Mouse (Mus musculus) intestine, embryonic 14.5 days (tissue): ENCODE measurements at regions not wholly inside any gene's neighbourhood (a gene's known extent, or its start where the extent isn't known, plus 50 kb on each side); places are given as distances from the start of the nearest gene placed in this dataset.

ENCODE experiments used
- ATAC-seq: fragments of 200-750 bp; cut with Nextera tagmentation; replicated peaks from 2 replicates; pipeline ENCODE4 v1.8.0; 2017; ENCODE audit warnings: low read depth, moderate number of reproducible peaks, moderate TSS enrichment, moderate library complexity; ENCODE audit not compliant: low FRiP score, low TSS enrichment
- DNase-seq: peaks from one replicate; pipeline ENCODE4 v3.0.0-alpha.2; 2018; ENCODE audit warnings: low spot score
- H3K27ac ChIP-seq: fragments of 300-500 bp; sonication (generic); 2 replicates; pipeline ENCODE4 v1.5.1; 2014; ENCODE audit warnings: low read depth, mild to moderate bottlenecking, control low read depth
- H3K27me3 ChIP-seq: fragments of 300-500 bp; sonication (generic); replicated peaks from 2 replicates; pipeline ENCODE4 v1.6.1; 2014; ENCODE audit warnings: low read length, control low read depth; ENCODE audit not compliant: control insufficient read depth, insufficient read depth
- H3K36me3 ChIP-seq: fragments of 300-500 bp; sonication (generic); 2 replicates; pipeline ENCODE4 v1.6.1; 2014; ENCODE audit warnings: low read length, control low read depth; ENCODE audit not compliant: control insufficient read depth, insufficient read depth
- H3K4me1 ChIP-seq: fragments of 300-500 bp; sonication (generic); replicated peaks from 2 replicates; pipeline ENCODE4 v1.6.1; 2014; ENCODE audit warnings: low read length, control low read depth, mixed read lengths; ENCODE audit not compliant: control insufficient read depth, insufficient read depth
- H3K4me2 ChIP-seq: fragments of 300-500 bp; sonication (generic); 2 replicates; pipeline ENCODE4 v1.6.1; 2014; ENCODE audit warnings: low read length
- H3K4me3 ChIP-seq: fragments of 300-500 bp; sonication (generic); 2 replicates; pipeline ENCODE4 v1.5.1; 2014; ENCODE audit warnings: low read depth, low read length, control low read depth, mixed read lengths
- H3K9ac ChIP-seq: fragments of 300-500 bp; sonication (generic); 2 replicates; pipeline ENCODE4 v1.6.1; 2014; ENCODE audit warnings: mild to moderate bottlenecking, low read length
- H3K9me3 ChIP-seq: fragments of 300-500 bp; sonication (generic); 2 replicates; pipeline ENCODE4 v1.6.1; 2016; ENCODE audit warnings: low read length, control low read depth; ENCODE audit not compliant: control insufficient read depth
- WGBS: fragments of 180-500 bp; shearing (Covaris S2); extraction: QIAGEN DNeasy Blood & Tissue Kit; methylation state at CpG from one replicate; pipeline ENCODE4 v1.1.7; 2014; 5-methylcytosine and 5-hydroxymethylcytosine counted together

DNA sequence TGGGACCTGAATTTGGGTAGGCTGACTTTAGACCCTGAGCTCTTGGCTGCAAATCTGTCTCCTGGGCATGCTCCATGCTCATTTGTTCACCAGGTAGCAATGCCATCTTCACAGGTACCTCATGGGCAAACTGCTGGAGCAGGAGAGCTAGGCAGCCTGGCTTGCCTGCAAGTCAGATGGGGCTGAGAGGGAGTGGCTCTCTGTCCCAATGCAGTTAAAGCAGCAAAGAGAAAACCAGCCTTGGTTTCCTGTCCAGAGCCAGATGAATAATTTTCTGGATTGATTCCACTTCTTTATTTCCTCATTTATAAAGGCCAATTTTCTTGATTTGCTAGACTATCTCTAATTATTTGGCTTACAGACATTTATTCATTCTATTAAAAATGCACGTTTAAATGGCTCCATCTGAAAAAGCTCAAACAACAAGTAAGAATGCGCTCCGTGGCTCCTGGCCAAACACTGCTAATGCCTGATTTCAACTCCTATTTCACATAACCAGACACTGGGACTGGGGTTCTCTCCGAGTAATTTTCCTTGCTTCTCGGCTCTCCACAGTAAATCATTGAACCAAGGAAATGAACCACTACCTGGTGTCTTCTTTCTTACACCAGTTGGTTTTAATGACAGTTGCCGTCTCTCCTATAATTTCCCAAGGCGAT is 60.5 kb downstream of the Rsl24d1 start:
- Histone ChIP-seq H3K9ac (no peak overlapping the region), H3K27me3 (no peaks in the 10 kb centered on the region), H3K9me3 (no peaks in the 10 kb centered on the region), H3K4me2 (no peak overlapping the region), H3K4me3 (no peak overlapping the region), H3K36me3 (no peaks in the 10 kb centered on the region), H3K4me1 (no peaks in the 10 kb centered on the region), H3K27ac (no peak overlapping the region)
- WGBS = 62% methylated on average over 7 of the region's 7 CpGs
- DNase-seq = peak; percentile 60
- no peak for ATAC-seq

- Histone ChIP-seq H3K4me2 (no peak overlapping the region), H3K4me1 (no peaks in the 10 kb centered on the region), H3K9ac (no peak overlapping the region), H3K27me3 (no peaks in the 10 kb centered on the region), H3K9me3 (no peaks in the 10 kb centered on the region), H3K27ac (no peak overlapping the region), H3K36me3 (no peaks in the 10 kb centered on the region), H3K4me3 (no peak overlapping the region)
- no peak for DNase-seq
- no peak for ATAC-seq
Observed at GRCm38 (mm10) chr9:73176645-73177044, 63.4 kb downstream of the Rsl24d1 start.

GRCm38 (mm10) chr9:73183356-73183755 is 70.1 kb downstream of the Rsl24d1 start:
- Histone ChIP-seq H3K9ac (no peak overlapping the region), H3K4me2 (no peak overlapping the region), H3K4me1 (no peaks in the 10 kb centered on the region), H3K36me3 (no peaks in the 10 kb centered on the region), H3K27ac (no peak overlapping the region), H3K27me3 (no peaks in the 10 kb centered on the region), H3K9me3 (no peaks in the 10 kb centered on the region), H3K4me3 (no peak overlapping the region)
- ATAC-seq (no peak), DNase-seq (no peak)
- whole genome bisulfite sequencing = 87% methylated on average over 5 of the region's 5 CpGs

GRCm38 (mm10) chr9:73184908-73185307 is 71.7 kb downstream of the Rsl24d1 start:
- H3K9me3 ChIP-seq = no peaks in the 10 kb centered on the region
- 32% methylated on average over 3 of the region's 3 CpGs for WGBS
- no peaks in the 10 kb centered on the region for H3K27me3 ChIP-seq
- no peak overlapping the region for H3K4me3 ChIP-seq
- no peak overlapping the region for H3K9ac ChIP-seq
- no peak overlapping the region for H3K27ac ChIP-seq
- DNase-seq (no peak), ATAC-seq (no peak)
- H3K4me1 ChIP-seq = no peaks in the 10 kb centered on the region
- H3K4me2 ChIP-seq = no peak overlapping the region
- no peaks in the 10 kb centered on the region for H3K36me3 ChIP-seq

DNA sequence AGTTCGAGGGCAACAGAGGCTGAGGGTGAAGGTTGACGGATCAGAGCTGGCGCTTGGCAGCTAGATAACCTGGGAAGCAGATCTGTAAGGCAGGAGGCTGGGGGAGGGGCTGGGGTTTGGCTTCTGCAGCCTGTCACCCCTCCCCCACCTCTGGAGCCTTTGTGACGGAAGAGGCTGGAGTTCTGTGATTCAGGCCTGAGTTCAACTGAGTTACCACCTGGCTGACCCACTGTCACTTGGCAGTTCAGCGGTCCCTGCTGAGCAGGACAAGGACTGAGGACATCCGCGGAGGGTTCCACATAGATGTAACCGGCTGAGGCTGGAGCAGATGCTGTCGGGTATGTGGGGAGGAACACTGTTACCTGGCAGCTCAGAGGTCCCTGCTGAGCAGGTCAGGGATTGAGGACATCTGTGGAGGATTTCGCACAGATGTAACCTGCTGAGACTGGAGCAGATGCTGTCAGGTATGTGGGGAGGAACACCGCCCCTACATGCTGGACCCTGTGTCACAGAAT is 79.1 kb downstream of the Rsl24d1 start:
- Histone ChIP-seq H3K4me1 (no peaks in the 10 kb centered on the region), H3K36me3 (no peaks in the 10 kb centered on the region), H3K27ac (no peak overlapping the region), H3K4me2 (no peak overlapping the region), H3K9ac (no peak overlapping the region), H3K9me3 (0 out of 2 replicates have a peak, but pooled peaks cover 1% of the 10 kb centered on the region), H3K4me3 (no peak overlapping the region), H3K27me3 (no peaks in the 10 kb centered on the region)
- no peak for ATAC-seq
- 25% methylated on average over 11 of the region's 11 CpGs for WGBS
- no peak for DNase-seq

DNA sequence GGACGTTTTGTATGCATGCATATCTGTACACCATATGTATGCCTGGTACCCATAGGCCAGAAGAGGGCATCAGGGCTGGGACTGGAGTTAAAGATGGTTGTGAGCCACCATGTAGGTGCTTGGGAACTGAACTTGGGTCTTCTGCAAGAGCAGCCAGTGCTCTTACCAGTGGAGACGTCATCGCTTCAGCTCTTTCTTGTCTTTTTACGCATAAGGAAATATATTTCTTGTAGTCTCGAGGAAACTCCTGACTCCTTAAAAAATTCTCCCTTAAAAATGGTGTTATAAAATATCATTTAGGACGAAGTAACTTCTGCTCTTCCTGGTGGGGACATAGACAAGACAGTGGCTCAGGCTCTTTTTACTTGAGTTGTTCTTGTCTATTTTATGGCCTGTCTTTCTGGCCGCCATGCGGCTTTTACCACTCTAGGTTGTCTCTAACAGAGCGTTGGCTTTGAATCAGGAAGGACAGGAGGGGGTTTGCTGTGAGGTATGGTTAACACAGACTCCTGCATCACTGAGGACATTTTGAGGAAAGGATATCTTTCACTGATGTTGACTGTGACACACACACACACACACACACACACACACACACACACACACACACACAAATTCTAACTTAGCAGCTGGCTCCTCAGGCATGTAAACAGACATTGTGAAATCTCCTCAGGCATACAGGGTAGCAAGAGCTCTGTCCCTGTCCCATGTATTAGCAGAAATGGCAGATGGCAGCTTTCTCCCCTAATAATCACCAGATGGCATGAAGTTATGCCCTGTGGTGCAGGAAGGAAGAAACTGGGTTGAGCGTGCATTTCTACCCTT is 85.2 kb downstream of the Rsl24d1 start:
- Histone ChIP-seq H3K4me2 (no peak overlapping the region), H3K27ac (no peak overlapping the region), H3K4me3 (no peak overlapping the region), H3K9me3 (0 out of 2 replicates have a peak, but pooled peaks cover 3% of the 10 kb centered on the region), H3K9ac (no peak overlapping the region), H3K4me1 (no peaks in the 10 kb centered on the region), H3K36me3 (no peaks in the 10 kb centered on the region), H3K27me3 (no peaks in the 10 kb centered on the region)
- no peak for ATAC-seq
- WGBS = 89% methylated on average over 10 of the region's 10 CpGs
- DNase-seq = no peak

GRCm38 (mm10) chr9:73223111-73223510 is 109.9 kb downstream of the Rsl24d1 start:
- WGBS = 56% methylated on average over 6 of the region's 6 CpGs
- ATAC-seq = no peak

GRCm38 (mm10) chr9:73240188-73240587 is 127.0 kb downstream of the Rsl24d1 start:
- Histone ChIP-seq H3K4me2 (no peak overlapping the region), H3K4me1 (no peaks in the 10 kb centered on the region; the same call in 1 of the 2 replicates), H3K9me3 (no peaks in the 10 kb centered on the region), H3K9ac (no peak overlapping the region), H3K27ac (no peak overlapping the region), H3K4me3 (no peak overlapping the region), H3K27me3 (no peaks in the 10 kb centered on the region), H3K36me3 (no peaks in the 10 kb centered on the region)
- peak; percentile 47 for DNase-seq
- no peak for ATAC-seq
- 60% methylated on average over 5 of the region's 5 CpGs for WGBS

More at GRCm38 (mm10) chr9:73223111-73223510, 109.9 kb downstream of the Rsl24d1 start:
- Histone ChIP-seq H3K9ac (no peak overlapping the region), H3K4me1 (no peaks in the 10 kb centered on the region), H3K27me3 (no peaks in the 10 kb centered on the region), H3K27ac (no peak overlapping the region), H3K9me3 (no peaks in the 10 kb centered on the region), H3K4me2 (no peak overlapping the region), H3K36me3 (no peaks in the 10 kb centered on the region), H3K4me3 (no peak overlapping the region)
- no peak for DNase-seq
